Mouse (Mus musculus) heart, embryonic 15.5 days (tissue): ENCODE data around the gene 2010111I01Rik. TPM values are rescaled to one million over a fixed set of nuclear protein-coding genes. Genes with fewer than 3 reads are reported as not detected.
A peak's percentile ranks its signal among the peaks of the same experiment; 100 is the strongest.

Source experiments
- microRNA counts: library from miRNA; unstranded; fragments of <30 nt; microRNA quantifications from one replicate; lab custom pipeline; 2016
- microRNA-seq: library from miRNA; unstranded; fragments of <30 nt; microRNA quantifications from one replicate; pipeline ENCODE4, GENCODE M21; 2016
- polyA plus RNA-seq: library from polyadenylated mRNA; unstranded; fragments of >200 nt; fragmentation: Nextera tagmentation; extraction: Ambion mirVana; gene quantifications from 2 replicates; pipeline ENCODE4 v1.2.1, GENCODE M21; 2015

The 2010111I01Rik gene
- polyA plus RNA-seq, 1 experiment from 2014 or later, result 59.9 TPM

MicroRNAs encoded within 50 kb of the gene (microRNA counts, 519-probe panel; counts per million panel counts)
- 3,484 counts per million, percentile 85 among the panel's probes with 10 or more counts for microRNA mmu-miR-23b (lab: Ali Mortazavi, UCI)
- microRNA mmu-miR-24 (lab: Ali Mortazavi, UCI), result 3,345 counts per million, percentile 82 among the panel's probes with 10 or more counts
- microRNA mmu-miR-27b (lab: Ali Mortazavi, UCI), result 2,631 counts per million, percentile 59 among the panel's probes with 10 or more counts

Small RNAs within 50 kb of the gene (microRNA-seq; reads per million reads assigned to microRNA genes)
- gene Mir23b, result 24,576 reads per million, percentile 98 among the genes with 10 or more reads in this experiment
- not detected for gene Mir24-1
- 1,692 reads per million, percentile 81 among the genes with 10 or more reads in this experiment for gene Mir27b
- gene Mir3074-1, result not detected

Other genes with a start within 250 kb of the 2010111I01Rik start
- 13.4 and 15.2 TPM in 2 replicates for gene Platr25, start 204.2 kb upstream of the 2010111I01Rik start, polyA plus RNA-seq
- 5.1 and 5.8 TPM in 2 replicates for gene Gm5141, start 179.1 kb upstream of the 2010111I01Rik start, polyA plus RNA-seq
- gene Fbp2, start 106.5 kb upstream of the 2010111I01Rik start, polyA plus RNA-seq, result 0.11 TPM in 1 of 2 replicates, not detected in the other
- gene Fbp1, start 76.6 kb upstream of the 2010111I01Rik start, polyA plus RNA-seq, result 0.81 and 10.4 TPM in 2 replicates